In the genomic region with DNA sequence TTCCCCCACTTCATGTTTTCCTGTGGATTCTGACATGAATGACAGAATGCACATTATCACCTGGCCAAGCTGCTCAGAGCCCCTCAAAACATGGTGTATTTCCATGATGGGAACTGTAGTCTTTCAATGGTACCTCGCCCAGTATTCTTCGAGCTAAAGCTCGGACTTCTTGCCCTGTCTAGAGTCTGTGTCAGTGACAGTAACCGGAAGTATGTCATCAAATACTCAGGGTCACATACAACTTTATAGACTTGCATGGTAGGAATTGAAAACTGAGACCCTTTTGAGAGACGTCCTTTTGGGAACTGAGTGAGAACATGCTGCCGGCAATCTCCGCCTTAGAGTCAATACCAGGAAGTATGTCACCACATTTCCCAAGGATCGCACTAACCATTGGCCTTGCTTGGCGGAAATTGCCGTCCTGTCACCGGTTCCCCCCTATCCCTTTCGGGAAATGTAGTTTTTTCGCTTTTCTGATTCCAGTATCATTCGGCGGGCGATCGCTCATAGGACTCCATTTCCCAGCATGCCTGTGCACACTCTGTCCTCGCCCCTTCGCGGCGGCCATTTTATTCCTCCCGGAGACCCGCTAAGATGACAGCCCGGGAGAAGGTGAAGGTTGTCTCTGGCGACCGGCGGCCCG, we compare ENCODE assay signal across 8 mouse cellular contexts. TPM values are rescaled to one million over a fixed set of nuclear protein-coding genes. Genes with fewer than 3 reads are reported as not detected.
DNase-seq lines count a peak whose midpoint lies in the region; ATAC-seq lines count a peak whose summit lies in the region.

A gene (plus strand): TSS at position 572 of the 643 bp plus-strand sequence.

- peak; percentile 96 to 98 for DNase-seq in adrenal gland, adult (ENCODE audit: inconsistent age in 2 of 2, low spot score in 1 of 2)
- peak; percentile 99 for DNase-seq in embryo, embryonic 10.5 days (ENCODE audit: low spot score)
- peak; percentile 92 for DNase-seq in gastrocnemius, postnatal 14 days
- peak; percentile 95 to 98 for DNase-seq in left cerebral cortex, postnatal 10 days (ENCODE audit: extremely low spot score in 1 of 2, low spot score in 2 of 2)
- peak; percentile 94 for DNase-seq in right cerebral cortex, postnatal 25 days
- peak; percentile 97 for DNase-seq in yolk sac, embryonic 10.5 days (ENCODE audit: low spot score)

- intact Hi-C loops in gastrocnemius, postnatal 14 days (cut with DNase I; ENCODE audit: low total_unique reads), result no loop called here
- intact Hi-C loops in left cerebral cortex, postnatal 10 days (cut with DNase I), result no loop called here

- ATAC-seq in inflammation-experienced regulatory T-cells, adult 6 months, result peak; percentile 85
- peak; percentile 81 for ATAC-seq in megakaryocyte-erythroid progenitor cell, adult 5-6 weeks (replicated peaks; ENCODE audit: low FRiP score, low TSS enrichment, poor library complexity, severe bottlenecking)

RNA-seq across cellular contexts. Expression of the gene that starts here (rescaled TPM):
- 100 to 1,000 TPM; 101 to 117 TPM for total RNA-seq in gastrocnemius, postnatal 14 days (2021)
- polyA plus RNA-seq in inflammation-experienced regulatory T-cells, adult 6 months (2017; shearing (Covaris generic)), result 1 to 10 TPM; 4.9 to 6.2 (median 6.1) TPM
- total RNA-seq in left cerebral cortex, postnatal 10 days (2021), result 10 to 100 TPM; 45.4 TPM
- 15.8 and 19.2 TPM in 2 replicates for total RNA-seq in megakaryocyte-erythroid progenitor cell, adult 5-6 weeks (2014; fragmentation: Nextera tagmentation)
- 19.2 and 21.7 TPM in 2 replicates for total RNA-seq in megakaryocyte-erythroid progenitor cell, adult 5-6 weeks (2017)

Comparison
In these comparisons a context has a peak if more than half of its experiments do, and no peak if none do; other contexts are left out.
1. Peak in every context shown above with its lines: DNase-seq and ATAC-seq.